Mouse (Mus musculus) liver, embryonic 13.5 days (tissue): ENCODE data around the gene Sh3d21. TPM values are rescaled to one million over a fixed set of nuclear protein-coding genes. Genes with fewer than 3 reads are reported as not detected.
"Not testable (repeated sequence)": the region's sequence is repeated elsewhere in the genome, so short reads cannot be mapped to it uniquely, and the experiment has no call there.

Experiments used
- ATAC-seq: fragments of 200-750 bp; cut with Nextera tagmentation; 2 replicates; pipeline ENCODE4 v1.8.0; 2017; ENCODE audit warnings: low read depth, mild to moderate bottlenecking, moderate number of reproducible peaks, moderate library complexity
- DNase-seq: peaks from one replicate; pipeline ENCODE4 v3.0.0; 2022
- H3K27ac ChIP-seq: fragments of 300-500 bp; sonication (generic); 2 replicates; pipeline ENCODE4 v1.5.1; 2015; ENCODE audit warnings: moderate library complexity, mild to moderate bottlenecking, inconsistent platforms
- H3K27me3 ChIP-seq: fragments of 300-500 bp; sonication (generic); 2 replicates; pipeline ENCODE4 v1.6.1; 2015; ENCODE audit warnings: mild to moderate bottlenecking, inconsistent platforms
- H3K36me3 ChIP-seq: fragments of 300-500 bp; sonication (generic); 2 replicates; pipeline ENCODE4 v1.6.1; 2015; ENCODE audit warnings: mild to moderate bottlenecking, inconsistent platforms
- H3K4me1 ChIP-seq: fragments of 300-500 bp; sonication (generic); replicated peaks from 2 replicates; pipeline ENCODE4 v1.6.1; 2015; ENCODE audit warnings: inconsistent platforms
- H3K4me2 ChIP-seq: fragments of 300-500 bp; sonication (generic); 2 replicates; pipeline ENCODE4 v1.6.1; 2015; ENCODE audit warnings: inconsistent platforms, mild to moderate bottlenecking, moderate library complexity
- H3K4me3 ChIP-seq: fragments of 300-500 bp; sonication (generic); replicated peaks from 2 replicates; pipeline ENCODE4 v1.5.1; 2015; ENCODE audit warnings: mild to moderate bottlenecking, inconsistent platforms
- H3K9ac ChIP-seq: fragments of 300-500 bp; sonication (generic); 2 replicates; pipeline ENCODE4 v1.6.1; 2015; ENCODE audit warnings: mild to moderate bottlenecking, inconsistent platforms
- H3K9me3 ChIP-seq: fragments of 300-500 bp; sonication (generic); replicated peaks from 2 replicates; pipeline ENCODE4 v1.6.1; 2016; ENCODE audit warnings: inconsistent platforms
- WGBS: fragments of 180-500 bp; shearing (Covaris S2); methylation state at CpG from one replicate; pipeline ENCODE4 v1.1.7; 2015; ENCODE audit not compliant: insufficient replicate concordance; 5-methylcytosine and 5-hydroxymethylcytosine counted together
- polyA plus RNA-seq: library from polyadenylated mRNA; unstranded; fragments of >200 nt; fragmentation: Nextera tagmentation; extraction: Ambion mirVana; gene quantifications from 2 replicates; pipeline ENCODE4 v1.2.1, GENCODE M21; 2015

Gene Sh3d21
- polyA plus RNA-seq, 1 experiment from 2014 or later = 0.82 TPM

GRCm38 (mm10) chr4:126166084-126166483 is 2.8 kb upstream of the Sh3d21 start:
- Histone ChIP-seq H3K4me2 (no peak overlapping the region), H3K4me1 (peaks cover 36% of the 10 kb centered on the region), H3K9ac (no peak overlapping the region), H3K4me3 (no peak overlapping the region), H3K27me3 (no peaks in the 10 kb centered on the region), H3K27ac (no peak overlapping the region), H3K9me3 (no peaks in the 10 kb centered on the region), H3K36me3 (peaks cover 61% of the 10 kb centered on the region)
- ATAC-seq = no peak
- 81% methylated on average over 3 of the region's 3 CpGs for whole genome bisulfite sequencing
- no peak for DNase-seq

GRCm38 (mm10) chr4:126165092-126165491 is 1.8 kb upstream of the Sh3d21 start:
- H3K9ac ChIP-seq, DNase-seq, H3K4me2 ChIP-seq, H3K27me3 ChIP-seq, ATAC-seq, H3K27ac ChIP-seq, H3K4me3 ChIP-seq, H3K9me3 ChIP-seq: not testable (repeated sequence)
- 77% methylated on average over 8 of the region's 10 CpGs for WGBS
- Histone ChIP-seq H3K36me3 (peaks cover 52% of the 10 kb centered on the region), H3K4me1 (peaks cover 36% of the 10 kb centered on the region)

- Histone ChIP-seq H3K4me2 (peak overlapping the region; percentile 97), H3K4me1 (peaks cover 36% of the 10 kb centered on the region), H3K27ac (peak overlapping the region; percentile 66; the same call in 1 of the 2 replicates), H3K27me3 (no peaks in the 10 kb centered on the region), H3K4me3 (0 out of 2 replicates have a peak overlapping the region, but pooled peaks have one; percentile 67), H3K9ac (peak overlapping the region; percentile 81), H3K9me3 (no peaks in the 10 kb centered on the region), H3K36me3 (peaks cover 38% of the 10 kb centered on the region)
- 53% methylated on average over 4 of the region's 4 CpGs for WGBS
- DNase-seq = no peak
- ATAC-seq = no peak
These were observed 394 bp upstream of the Sh3d21 start for GRCm38 (mm10) chr4:126163685-126164084.

- Histone ChIP-seq H3K27ac (peak overlapping the region; percentile 66), H3K36me3 (peaks cover 27% of the 10 kb centered on the region), H3K4me1 (peaks cover 40% of the 10 kb centered on the region), H3K9ac (peak overlapping the region; percentile 81), H3K27me3 (no peaks in the 10 kb centered on the region), H3K9me3 (no peaks in the 10 kb centered on the region), H3K4me2 (peak overlapping the region; percentile 97), H3K4me3 (peak overlapping the region; percentile 67)
- peak; percentile 73 for DNase-seq
- whole genome bisulfite sequencing = 1% methylated on average over 44 of the region's 44 CpGs
- peak; percentile 83 for ATAC-seq
These were observed 686 bp downstream of the Sh3d21 start for GRCm38 (mm10) chr4:126162544-126163066.

GRCm38 (mm10) chr4:126161986-126162385 is 1.3 kb downstream of the Sh3d21 start:
- ATAC-seq = no peak
- 63% methylated on average over 9 of the region's 9 CpGs for WGBS
- H3K4me1 ChIP-seq = peaks cover 37% of the 10 kb centered on the region
- no peak for DNase-seq
- no peaks in the 10 kb centered on the region for H3K27me3 ChIP-seq
- H3K4me3 ChIP-seq = peak overlapping the region; percentile 67; the same call in 1 of the 2 replicates
- no peak overlapping the region for H3K27ac ChIP-seq
- H3K36me3 ChIP-seq = peaks cover 21% of the 10 kb centered on the region
- no peaks in the 10 kb centered on the region for H3K9me3 ChIP-seq
- peak overlapping the region; percentile 97 for H3K4me2 ChIP-seq
- H3K9ac ChIP-seq = 0 out of 2 replicates have a peak overlapping the region, but pooled peaks have one; percentile 81

- H3K27me3 ChIP-seq = no peaks in the 10 kb centered on the region
- 79% methylated on average over 6 of the region's 6 CpGs for WGBS
- no peak overlapping the region for H3K9ac ChIP-seq
- DNase-seq = no peak
- H3K9me3 ChIP-seq = no peaks in the 10 kb centered on the region
- no peak for ATAC-seq
- H3K4me1 ChIP-seq = peaks cover 32% of the 10 kb centered on the region
- H3K4me2 ChIP-seq = no peak overlapping the region
- H3K36me3 ChIP-seq = peaks cover 15% of the 10 kb centered on the region
- no peak overlapping the region for H3K27ac ChIP-seq
- H3K4me3 ChIP-seq = no peak overlapping the region
These were observed 1.8 kb downstream of the Sh3d21 start for GRCm38 (mm10) chr4:126161456-126161855.

GRCm38 (mm10) chr4:126160981-126161380 is 2.3 kb downstream of the Sh3d21 start:
- no peaks in the 10 kb centered on the region for H3K9me3 ChIP-seq
- no peak overlapping the region for H3K9ac ChIP-seq
- H3K4me1 ChIP-seq = peaks cover 30% of the 10 kb centered on the region
- WGBS = 83% methylated on average over 8 of the region's 8 CpGs
- H3K4me2 ChIP-seq = no peak overlapping the region
- H3K4me3 ChIP-seq = no peak overlapping the region
- no peak for DNase-seq
- peaks cover 11% of the 10 kb centered on the region for H3K36me3 ChIP-seq
- H3K27me3 ChIP-seq = no peaks in the 10 kb centered on the region
- no peak overlapping the region for H3K27ac ChIP-seq
- no peak for ATAC-seq

GRCm38 (mm10) chr4:126159455-126159854 is 3.8 kb downstream of the Sh3d21 start:
- DNase-seq = no peak
- Histone ChIP-seq H3K4me2 (no peak overlapping the region), H3K9me3 (no peaks in the 10 kb centered on the region), H3K4me3 (no peak overlapping the region), H3K27ac (no peak overlapping the region), H3K4me1 (peaks cover 39% of the 10 kb centered on the region), H3K27me3 (no peaks in the 10 kb centered on the region), H3K36me3 (no peaks in the 10 kb centered on the region), H3K9ac (no peak overlapping the region)
- ATAC-seq = no peak
- 63% methylated on average over 8 of the region's 8 CpGs for WGBS

GRCm38 (mm10) chr4:126157562-126157961 is 5.7 kb downstream of the Sh3d21 start:
- H3K36me3 ChIP-seq = no peaks in the 10 kb centered on the region
- DNase-seq = no peak
- H3K9me3 ChIP-seq = no peaks in the 10 kb centered on the region
- WGBS = 80% methylated on average over 6 of the region's 6 CpGs
- H3K27me3 ChIP-seq = no peaks in the 10 kb centered on the region
- no peak overlapping the region for H3K4me3 ChIP-seq
- no peak overlapping the region for H3K27ac ChIP-seq
- peaks cover 25% of the 10 kb centered on the region for H3K4me1 ChIP-seq
- ATAC-seq = no peak
- H3K9ac ChIP-seq = no peak overlapping the region
- no peak overlapping the region for H3K4me2 ChIP-seq

- Histone ChIP-seq H3K4me2 (no peak overlapping the region), H3K27ac (peak overlapping the region; percentile 76; the same call in 1 of the 2 replicates), H3K4me3 (no peak overlapping the region), H3K9me3 (no peaks in the 10 kb centered on the region), H3K27me3 (peaks cover 3% of the 10 kb centered on the region; the same call in 1 of the 2 replicates), H3K36me3 (no peaks in the 10 kb centered on the region), H3K4me1 (peaks cover 18% of the 10 kb centered on the region), H3K9ac (no peak overlapping the region)
- no peak for ATAC-seq
- no peak for DNase-seq
- 52% methylated on average over 5 of the region's 5 CpGs for WGBS
These were observed 6.7 kb downstream of the Sh3d21 start for GRCm38 (mm10) chr4:126156617-126157016.

GRCm38 (mm10) chr4:126155869-126156268 is 7.4 kb downstream of the Sh3d21 start:
- Histone ChIP-seq H3K27me3 (peaks cover 9% of the 10 kb centered on the region; the same call in 1 of the 2 replicates), H3K4me3 (no peak overlapping the region), H3K4me2 (no peak overlapping the region), H3K9me3 (no peaks in the 10 kb centered on the region), H3K27ac (peak overlapping the region; percentile 76), H3K9ac (no peak overlapping the region), H3K4me1 (peaks cover 18% of the 10 kb centered on the region), H3K36me3 (no peaks in the 10 kb centered on the region)
- ATAC-seq (peak; percentile 62), DNase-seq (no peak)
- 54% methylated on average over 2 of the region's 2 CpGs for WGBS

- no peak overlapping the region for H3K9ac ChIP-seq
- DNase-seq = no peak
- H3K27me3 ChIP-seq = peaks cover 14% of the 10 kb centered on the region
- no peaks in the 10 kb centered on the region for H3K36me3 ChIP-seq
- H3K4me3 ChIP-seq = no peak overlapping the region
- H3K9me3 ChIP-seq = no peaks in the 10 kb centered on the region
- no peak overlapping the region for H3K4me2 ChIP-seq
- H3K27ac ChIP-seq = peak overlapping the region; percentile 76
- H3K4me1 ChIP-seq = peaks cover 21% of the 10 kb centered on the region
- no peak for ATAC-seq
- 9% methylated on average over 4 of the region's 4 CpGs for WGBS
These were observed 8.1 kb downstream of the Sh3d21 start for GRCm38 (mm10) chr4:126155183-126155582.
